Mouse (Mus musculus): Measurements from ENCODE around the gene Pard6b. TPM values are rescaled to one million over a fixed set of nuclear protein-coding genes. Genes with fewer than 3 reads are reported as not detected.

Gene Pard6b
- total RNA-seq, 2 experiments from 2014 or later = 4.4 to 5.8 TPM

DNA sequence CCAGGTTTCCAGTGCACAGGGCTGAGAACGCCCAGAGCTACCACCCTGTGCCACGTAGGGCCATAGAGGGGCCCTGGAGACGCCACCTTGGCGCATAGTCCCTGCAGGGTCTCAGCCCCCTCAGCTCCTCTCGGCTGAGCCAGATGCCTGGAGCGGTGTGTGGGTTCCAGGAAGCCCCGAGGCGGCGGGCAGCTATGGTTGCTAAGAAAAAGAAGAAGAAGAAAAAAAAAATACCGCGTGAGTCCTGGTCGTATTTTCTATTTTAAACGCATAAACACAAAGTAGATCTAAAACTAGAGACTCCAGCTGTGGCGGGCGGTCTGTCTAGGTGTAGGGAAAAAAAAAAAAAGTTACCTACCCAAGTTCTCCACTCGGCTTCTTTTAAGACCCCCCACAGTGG, 37.2 kb downstream of the Pard6b start:
- DNase-seq (ENCODE audit: low spot score in 2 of 2) = peak; percentile 47 to 48
- intact Hi-C loops (cut with DNase I) = loop anchor here (2.0 to 10.0 kb wide), 2 partner anchors 87 to 327 kb away; no protein-coding TSS in a partner anchor

DNA sequence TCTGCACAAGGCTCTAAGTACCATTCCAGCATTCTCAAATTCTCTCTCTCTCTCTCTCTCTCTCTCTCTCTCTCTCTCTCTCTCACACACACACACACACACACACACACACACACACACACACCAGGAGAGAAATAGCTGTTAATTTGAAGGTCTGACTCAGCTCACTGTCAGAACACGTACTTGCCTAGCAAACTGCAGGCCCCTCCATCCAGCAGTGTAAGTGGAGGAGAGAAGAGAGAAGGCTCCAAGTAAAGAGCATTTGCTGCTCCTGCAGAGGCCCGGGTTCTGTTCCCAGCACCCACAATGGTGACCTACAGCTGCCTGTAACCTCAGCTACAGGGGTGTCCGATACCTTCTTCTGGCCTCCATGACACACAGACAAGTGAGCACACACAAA, 37.7 kb downstream of the Pard6b start:
- intact Hi-C loops (cut with DNase I) = loop anchor here (10.0 kb wide), 1 partner anchor 326 kb away; no protein-coding TSS in a partner anchor
- DNase-seq (ENCODE audit: low spot score in 2 of 2) = peak in 1 of 2 experiments; percentile 31

DNA sequence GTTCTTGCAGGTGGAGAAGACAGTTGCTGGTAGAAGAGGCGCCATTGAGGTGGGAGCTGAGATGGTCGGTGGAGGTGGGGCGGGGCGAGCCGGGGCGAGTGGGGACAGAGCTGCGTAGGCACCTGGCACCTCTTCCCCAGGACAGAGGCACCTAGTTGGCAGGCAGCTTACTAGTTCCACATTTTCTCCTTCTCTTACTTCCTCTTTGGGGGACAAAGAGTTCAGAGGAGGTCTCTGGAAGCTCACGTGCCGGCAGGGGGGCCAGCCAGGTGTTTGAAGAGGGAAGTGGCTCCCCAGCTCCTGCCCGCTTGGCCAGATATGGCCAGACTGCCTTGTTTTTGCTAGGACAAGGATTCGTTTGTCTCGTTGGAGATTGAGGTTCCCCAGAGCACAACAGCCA, 38.3 kb downstream of the Pard6b start:
- intact Hi-C loops (cut with DNase I) = loop anchor here (10.0 kb wide), 1 partner anchor 326 kb away; no protein-coding TSS in a partner anchor

DNA sequence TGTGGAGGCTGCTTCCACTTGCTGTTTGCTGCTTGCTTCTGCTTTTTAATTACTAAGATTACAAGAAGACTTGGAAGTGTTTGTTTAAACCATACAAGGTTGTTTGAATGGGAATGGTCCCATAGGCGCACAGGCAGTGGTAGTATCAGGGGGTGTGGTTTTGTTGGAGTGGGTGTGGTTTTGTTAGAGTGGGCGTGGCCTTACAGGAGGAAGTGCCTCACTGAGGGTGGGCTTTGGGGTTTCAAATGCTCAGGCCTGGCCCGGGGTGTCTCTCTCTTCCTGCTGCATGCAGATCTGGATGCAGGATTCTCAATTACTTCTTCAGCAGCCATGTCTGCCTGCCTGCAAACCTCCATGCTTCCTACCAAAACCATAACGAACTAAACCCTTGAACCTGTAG, 40.1 kb downstream of the Pard6b start:
- intact Hi-C loops (cut with DNase I) = no loop called here
- no peak for DNase-seq (ENCODE audit: low spot score in 2 of 2)

More for the DNA sequence above, 38.3 kb downstream of the Pard6b start:
- DNase-seq (ENCODE audit: low spot score in 2 of 2) = no peak

DNA sequence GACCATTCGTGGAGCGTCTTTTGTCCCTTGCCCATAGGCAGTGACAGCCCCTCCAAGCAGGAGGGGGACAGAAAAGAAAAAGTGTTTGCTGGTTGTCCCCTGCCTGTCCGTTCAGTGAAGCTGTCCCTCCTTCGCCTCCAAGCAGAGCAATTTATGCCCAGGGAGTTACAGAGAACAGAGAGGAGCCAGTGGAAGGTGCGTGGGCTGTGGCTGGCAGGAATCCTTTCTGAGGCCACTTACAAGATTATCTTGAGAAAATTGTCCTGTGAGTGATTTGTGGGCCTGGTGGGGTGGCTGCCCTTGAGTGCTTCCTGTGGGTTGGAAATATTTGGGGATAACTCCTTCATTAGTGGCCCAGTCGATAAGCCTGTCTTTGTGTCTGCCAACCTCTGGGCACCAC, 42.8 kb downstream of the Pard6b start:
- intact Hi-C loops (cut with DNase I) = no loop called here
- DNase-seq (ENCODE audit: low spot score in 2 of 2) = peak in 1 of 2 experiments; percentile 45

DNA sequence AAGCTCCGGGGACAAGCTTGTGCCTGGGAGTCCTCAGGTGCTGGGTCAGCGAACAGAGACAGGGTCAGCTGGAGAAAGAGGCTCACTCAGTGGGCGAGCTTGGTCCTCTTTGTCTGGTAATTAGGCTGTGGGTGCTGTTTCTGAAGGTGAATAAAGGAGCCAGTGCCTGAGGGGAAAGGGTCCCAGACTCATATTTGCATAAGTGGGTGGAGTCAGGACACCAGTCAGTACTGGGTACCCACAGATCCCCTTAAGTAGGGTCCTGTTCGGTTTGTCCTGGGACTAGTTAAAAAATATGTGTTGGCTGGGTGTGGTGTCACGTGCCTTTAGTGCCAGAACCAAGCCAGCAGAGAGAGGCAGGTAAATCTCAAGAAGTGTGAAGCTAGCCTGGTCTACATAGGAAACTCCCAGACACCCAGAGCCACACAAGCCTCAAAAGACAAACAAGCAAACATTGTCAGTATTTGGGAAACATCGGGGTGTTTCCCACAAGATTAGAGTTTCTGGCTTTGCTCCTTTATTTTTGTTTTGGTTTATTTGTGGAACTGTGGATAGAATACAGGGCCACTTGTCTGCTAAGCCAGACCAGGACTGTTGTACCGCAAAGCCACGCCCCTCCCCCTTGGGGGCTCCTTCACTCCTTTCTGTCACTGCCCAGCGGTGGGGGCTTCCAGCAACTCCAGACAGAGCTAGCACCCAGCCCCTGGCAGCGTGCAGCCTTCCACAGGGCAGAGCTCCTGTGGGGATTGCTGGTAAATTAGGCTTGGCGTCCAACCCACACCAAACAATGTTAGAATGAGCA, 44.7 kb downstream of the Pard6b start:
- intact Hi-C loops (cut with DNase I) = no loop called here
- no peak for DNase-seq (ENCODE audit: low spot score in 2 of 2)

DNA sequence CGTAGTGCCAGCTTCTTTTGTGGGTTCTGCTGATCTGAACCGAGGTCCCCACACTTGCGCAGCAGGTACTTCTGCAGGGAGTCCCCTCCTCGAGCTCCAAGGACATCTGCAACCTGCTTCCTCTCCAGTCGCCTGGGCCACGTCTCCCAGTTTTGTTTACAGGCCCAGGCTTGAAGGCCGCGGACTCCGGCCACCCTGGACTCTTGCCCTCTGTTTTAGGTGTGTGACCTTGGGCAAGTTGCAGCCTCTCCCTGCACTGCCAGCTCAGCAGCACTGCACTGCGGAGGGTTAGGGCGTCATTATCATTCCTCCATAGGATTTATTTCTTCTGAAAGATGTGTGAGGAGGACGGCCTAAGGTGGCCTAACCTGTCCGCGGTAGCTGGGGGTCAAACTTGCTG, 47.0 kb downstream of the Pard6b start:
- DNase-seq (ENCODE audit: low spot score in 2 of 2) = no peak
- intact Hi-C loops (cut with DNase I) = no loop called here

DNA sequence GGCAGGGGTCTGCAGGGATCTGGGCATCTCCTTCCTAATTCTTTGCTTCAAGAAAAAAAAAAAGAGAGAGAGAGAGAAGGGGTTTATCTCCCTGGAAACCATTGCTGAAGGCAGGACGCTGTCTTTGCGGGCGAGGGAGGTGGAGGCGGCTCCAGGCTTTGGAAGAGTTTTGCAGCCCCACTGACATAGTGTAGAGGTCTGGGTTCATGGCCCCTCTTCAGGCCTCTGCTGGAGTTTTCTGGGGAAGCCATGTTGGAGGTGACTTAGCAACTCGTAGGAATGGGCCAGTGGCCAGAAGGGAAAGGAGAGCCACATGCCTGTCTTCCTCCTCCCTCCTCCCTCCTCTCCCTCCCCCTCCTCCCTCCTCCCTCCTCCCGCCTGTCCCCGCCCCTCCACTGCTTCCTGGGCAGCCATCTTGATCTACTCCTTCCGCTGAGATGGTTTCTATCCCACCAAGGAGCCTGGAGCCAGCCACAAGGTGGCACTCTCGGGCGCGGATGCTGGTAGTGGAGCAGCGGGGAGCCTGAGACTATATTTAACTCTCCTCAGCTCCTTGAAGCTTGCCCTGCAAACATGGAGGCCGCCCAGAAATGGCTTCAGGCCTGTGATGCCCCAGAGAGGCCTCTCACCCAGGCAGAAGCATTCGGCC, 47.5 kb downstream of the Pard6b start:
- DNase-seq (ENCODE audit: low spot score in 2 of 2) = peak; percentile 77 to 86
- intact Hi-C loops (cut with DNase I) = no loop called here

DNA sequence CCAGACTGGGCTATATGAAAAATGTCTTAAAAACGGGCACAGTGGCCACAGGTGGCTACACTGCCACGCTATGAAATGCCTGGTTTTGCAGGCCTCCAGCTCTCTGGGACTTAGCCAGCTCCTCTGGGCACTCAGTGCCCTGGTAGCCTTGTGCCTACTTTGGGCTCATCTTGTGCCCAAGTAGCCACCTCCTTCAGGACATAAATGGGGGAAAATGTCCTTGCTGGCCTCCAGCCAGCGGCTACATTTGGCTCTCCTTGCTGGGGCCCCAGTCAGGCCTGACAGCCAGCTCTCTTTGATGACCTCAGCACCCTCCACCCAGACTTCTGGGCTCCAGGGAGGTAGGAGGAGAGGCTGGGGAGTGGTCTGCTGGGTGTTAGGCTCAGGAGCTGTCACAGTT, 49.2 kb downstream of the Pard6b start:
- DNase-seq (ENCODE audit: low spot score in 2 of 2) = no peak
- intact Hi-C loops (cut with DNase I) = no loop called here

DNA sequence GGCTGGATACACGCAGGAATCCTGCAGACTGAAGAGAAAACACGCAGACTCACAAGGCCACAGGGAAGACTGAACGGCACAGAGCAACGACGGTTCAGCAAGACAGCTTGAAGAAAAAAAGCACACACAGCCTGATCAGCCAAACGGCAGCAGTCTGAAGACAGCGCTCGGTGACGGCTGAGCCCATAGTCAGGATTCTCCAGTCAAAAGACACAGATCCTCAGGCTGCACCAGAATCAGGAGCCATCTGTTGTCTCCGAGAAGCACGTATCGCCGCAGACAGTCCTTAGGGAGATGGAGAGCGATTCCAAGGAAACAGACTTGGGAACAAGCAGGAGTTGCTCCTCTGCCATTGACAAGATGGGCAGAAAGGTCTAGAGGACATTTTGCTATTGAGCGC, 56.4 kb downstream of the Pard6b start:
- intact Hi-C loops (cut with DNase I) = no loop called here

DNA sequence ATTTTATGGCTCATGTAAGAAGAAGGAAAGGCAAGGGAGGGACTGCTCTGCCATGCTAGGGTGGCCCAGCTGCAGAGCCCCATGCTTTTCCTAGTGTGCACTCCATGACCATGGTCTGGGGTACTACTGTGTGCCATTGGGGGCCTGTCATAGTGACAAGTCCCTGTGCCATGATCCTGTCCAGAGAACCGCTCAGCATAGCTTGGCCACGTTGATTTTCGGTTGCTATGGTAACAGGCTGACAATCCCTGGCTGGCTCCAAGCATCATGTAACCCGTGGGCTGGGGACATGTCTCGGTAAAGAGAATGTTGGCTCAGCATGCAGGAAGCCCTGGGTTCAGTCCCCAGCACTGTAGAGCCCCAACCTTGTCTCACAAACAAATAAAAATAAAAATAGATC, 63.0 kb downstream of the Pard6b start:
- no peak for DNase-seq (ENCODE audit: low spot score in 2 of 2)
- intact Hi-C loops (cut with DNase I) = no loop called here

More for the DNA sequence above, 56.4 kb downstream of the Pard6b start:
- DNase-seq (ENCODE audit: low spot score in 2 of 2) = peak in 1 of 2 experiments; percentile 25

DNA sequence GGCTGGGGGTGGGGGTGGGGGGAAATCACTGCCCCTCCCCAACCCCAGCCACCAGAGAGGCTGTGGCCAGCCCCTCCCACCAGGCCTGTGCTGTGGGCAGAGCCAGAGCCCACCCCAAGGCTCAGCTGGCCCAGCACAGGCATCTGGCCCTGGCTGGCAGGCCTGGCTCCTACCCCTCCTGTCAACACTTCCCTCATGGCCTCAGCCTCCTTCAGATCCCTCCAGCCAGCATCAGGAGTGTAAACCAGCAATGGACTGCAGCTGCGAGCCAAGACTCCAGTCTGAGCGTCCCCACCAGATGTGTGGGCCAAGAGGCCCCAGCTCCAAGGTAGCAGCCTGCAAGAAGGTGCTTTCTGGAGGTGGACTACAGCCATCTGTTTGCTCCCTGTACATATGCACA, 64.6 kb downstream of the Pard6b start:
- intact Hi-C loops (cut with DNase I) = no loop called here
- DNase-seq (ENCODE audit: low spot score in 2 of 2) = no peak

DNA sequence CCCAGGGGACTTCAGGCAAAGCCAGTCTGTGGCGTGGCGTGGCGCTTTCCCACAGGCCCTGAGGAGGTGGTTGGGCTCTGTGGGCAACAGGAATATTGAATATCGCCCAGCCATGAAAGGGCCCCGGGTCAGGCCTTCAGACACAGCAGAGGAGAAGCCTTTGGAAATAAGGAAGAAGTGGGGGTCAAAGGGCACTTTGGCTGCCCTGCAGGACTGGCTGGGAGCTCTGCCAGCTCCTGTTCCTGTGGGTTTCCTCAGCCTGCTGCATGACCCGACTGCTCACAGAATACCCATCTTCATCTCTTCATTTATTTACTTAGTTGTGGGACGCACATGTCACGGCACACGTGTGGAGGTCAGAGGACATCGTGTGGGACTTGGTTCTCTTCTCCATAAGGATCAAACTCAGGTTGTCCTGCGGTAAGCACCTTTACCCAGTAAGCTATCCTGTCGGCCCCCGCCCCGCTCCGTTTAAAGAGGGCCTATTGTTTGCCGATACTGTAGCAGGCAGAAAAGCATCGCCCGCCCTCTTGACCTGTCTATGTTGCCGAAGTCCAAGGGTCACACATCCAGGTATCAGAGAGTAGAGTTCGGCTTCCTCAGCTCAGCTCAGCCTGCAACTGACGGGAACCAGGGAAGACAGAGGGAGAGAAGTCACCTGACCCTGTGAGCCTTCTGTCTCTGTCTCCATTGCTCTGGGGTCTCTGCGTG, 67.1 kb downstream of the Pard6b start:
- intact Hi-C loops (cut with DNase I) = no loop called here

DNA sequence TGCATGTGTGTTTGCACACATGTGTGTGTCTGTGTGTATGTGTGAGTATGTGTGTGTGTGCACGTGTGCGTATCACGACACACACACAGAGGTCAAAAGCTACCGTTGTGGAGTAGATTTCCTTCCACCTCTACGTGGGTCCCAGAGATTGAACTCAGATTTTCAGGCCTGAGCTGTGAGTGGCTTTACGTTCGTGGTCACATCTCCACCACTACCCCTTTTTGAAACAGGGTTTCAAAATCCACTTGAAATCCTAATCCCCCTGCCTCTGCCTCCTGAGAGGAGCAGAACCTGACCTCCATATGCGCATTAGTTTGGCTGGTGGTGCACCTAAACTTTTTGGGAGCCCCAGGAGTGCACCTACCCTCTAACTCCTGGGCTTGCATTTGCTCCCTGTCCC, 68.4 kb downstream of the Pard6b start:
- intact Hi-C loops (cut with DNase I) = no loop called here
- DNase-seq (ENCODE audit: low spot score in 2 of 2) = no peak

More for the DNA sequence above, 67.1 kb downstream of the Pard6b start:
- DNase-seq (ENCODE audit: low spot score in 2 of 2) = no peak

Small RNAs within 50 kb of the gene (microRNA-seq; reads per million reads assigned to microRNA genes)
- gene Gm24327 = not detected

Other genes starting within 250 kb of the Pard6b start
- 10 to 100 TPM; 50.7 to 55.3 TPM for gene Ptpn1, start 148.9 kb upstream of the Pard6b start, total RNA-seq (2021)
- gene Ripor3, start 70.4 kb upstream of the Pard6b start, total RNA-seq (2021) = 1 to 10 TPM in 1 of 2 experiments, under 1 TPM in 1; 0.32 to 1.7 TPM
- gene Adnp, start 126.1 kb downstream of the Pard6b start, total RNA-seq (2021) = 10 to 100 TPM; 80.9 to 85.3 TPM
- gene Gm20716, start 149.4 kb downstream of the Pard6b start, total RNA-seq (2021) = 10 to 100 TPM; 25.8 to 37.3 TPM
- 10 to 100 TPM; 54.0 to 74.1 TPM for gene Dpm1, start 149.6 kb downstream of the Pard6b start, total RNA-seq (2021)
- gene Mocs3, start 149.6 kb downstream of the Pard6b start, total RNA-seq (2021) = 10 to 100 TPM; 17.5 to 21.3 TPM
- 10 to 100 TPM; 25.4 to 38.6 TPM for gene Kcng1, start 200.7 kb downstream of the Pard6b start, total RNA-seq (2021)